Mouse (Mus musculus) megakaryocyte, embryonic 14.5 days (primary cell): Measurements from ENCODE around the gene Thbs1. TPM values are rescaled to one million over a fixed set of nuclear protein-coding genes. Genes with fewer than 3 reads are reported as not detected.

Source experiments
- H3K27me3 ChIP-seq: replicated peaks from 2 replicates; pipeline ENCODE3; 2012; ENCODE audit warnings: inconsistent platforms
- H3K36me3 ChIP-seq: replicated peaks from 2 replicates; pipeline ENCODE3; 2012; ENCODE audit warnings: low read length, inconsistent platforms, mixed read lengths
- H3K4me1 ChIP-seq: 2 replicates; pipeline ENCODE4 v1.6.1; 2012; ENCODE audit warnings: inconsistent platforms
- H3K4me3 ChIP-seq: replicated peaks from 2 replicates; pipeline ENCODE3; 2012; ENCODE audit warnings: moderate library complexity, mild to moderate bottlenecking, inconsistent platforms
- H3K9me3 ChIP-seq: 2 replicates; pipeline ENCODE4 v1.6.1; 2012; ENCODE audit warnings: inconsistent platforms
- FLI1 ChIP-seq: IDR thresholded peaks from 2 replicates; pipeline ENCODE4 v1.6.1; 2012; ENCODE audit warnings: low read length, inconsistent platforms, mixed read lengths
- GATA1 ChIP-seq: IDR thresholded peaks from 3 replicates; pipeline ENCODE4 v1.6.1; 2012; ENCODE audit warnings: mixed read lengths, low read length, inconsistent platforms, borderline replicate concordance
- polyA plus RNA-seq: library from polyadenylated mRNA; stranded (reverse); fragments of >175 nt; gene quantifications from 2 replicates; pipeline ENCODE4 v1.2.3, GENCODE M21; 2012; ENCODE audit warnings: low replicate concordance; ENCODE audit not compliant: insufficient read depth

The Thbs1 gene
- polyA plus RNA-seq, 1 experiment, result 258 TPM

GRCm38 (mm10) chr2:118084693-118085092, 27.0 kb upstream of the Thbs1 start:
- Histone ChIP-seq H3K27me3 (no peaks in the 10 kb centered on the region), H3K4me1 (peaks cover 86% of the 10 kb centered on the region), H3K4me3 (no peak overlapping the region), H3K36me3 (peaks cover 92% of the 10 kb centered on the region), H3K9me3 (no peaks in the 10 kb centered on the region)
- no peak for TF ChIP-seq FLI1
- no peak for TF ChIP-seq GATA1

- Histone ChIP-seq H3K9me3 (no peaks in the 10 kb centered on the region), H3K27me3 (no peaks in the 10 kb centered on the region), H3K36me3 (peaks cover 91% of the 10 kb centered on the region), H3K4me1 (peaks cover 83% of the 10 kb centered on the region), H3K4me3 (no peak overlapping the region)
- TF ChIP-seq GATA1, result no peak
- no peak for TF ChIP-seq FLI1
Observed at GRCm38 (mm10) chr2:118085647-118086046, 26.0 kb upstream of the Thbs1 start.

GRCm38 (mm10) chr2:118087044-118087726, 24.5 kb upstream of the Thbs1 start:
- peaks cover 83% of the 10 kb centered on the region for H3K4me1 ChIP-seq
- H3K27me3 ChIP-seq, result no peaks in the 10 kb centered on the region
- no peaks in the 10 kb centered on the region for H3K9me3 ChIP-seq
- H3K36me3 ChIP-seq, result peaks cover 89% of the 10 kb centered on the region
- H3K4me3 ChIP-seq, result no peak overlapping the region
- TF ChIP-seq GATA1 (no peak), FLI1 (no peak)

- peaks cover 87% of the 10 kb centered on the region for H3K36me3 ChIP-seq
- no peak overlapping the region for H3K4me3 ChIP-seq
- TF ChIP-seq GATA1, result no peak
- no peak for TF ChIP-seq FLI1
- H3K4me1 ChIP-seq, result peaks cover 86% of the 10 kb centered on the region
- no peaks in the 10 kb centered on the region for H3K9me3 ChIP-seq
- H3K27me3 ChIP-seq, result no peaks in the 10 kb centered on the region
Observed at GRCm38 (mm10) chr2:118091226-118091625, 20.4 kb upstream of the Thbs1 start.

GRCm38 (mm10) chr2:118099104-118099503, 12.6 kb upstream of the Thbs1 start:
- Histone ChIP-seq H3K9me3 (no peaks in the 10 kb centered on the region), H3K36me3 (peaks cover 78% of the 10 kb centered on the region), H3K4me1 (peaks cover 64% of the 10 kb centered on the region), H3K4me3 (no peak overlapping the region), H3K27me3 (no peaks in the 10 kb centered on the region)
- TF ChIP-seq FLI1 (no peak), GATA1 (no peak)

GRCm38 (mm10) chr2:118102169-118102568, 9.5 kb upstream of the Thbs1 start:
- Histone ChIP-seq H3K36me3 (peaks cover 75% of the 10 kb centered on the region), H3K27me3 (no peaks in the 10 kb centered on the region), H3K4me1 (peaks cover 68% of the 10 kb centered on the region), H3K9me3 (no peaks in the 10 kb centered on the region), H3K4me3 (no peak overlapping the region)
- TF ChIP-seq FLI1, result no peak
- TF ChIP-seq GATA1, result no peak

- TF ChIP-seq GATA1, result no peak
- TF ChIP-seq FLI1, result no peak
Observed at GRCm38 (mm10) chr2:118110225-118110915, 1.3 kb upstream of the Thbs1 start.

GRCm38 (mm10) chr2:118111116-118111487, 574 bp upstream of the Thbs1 start:
- Histone ChIP-seq H3K4me1 (peaks cover 70% of the 10 kb centered on the region), H3K27me3 (no peaks in the 10 kb centered on the region), H3K9me3 (no peaks in the 10 kb centered on the region), H3K36me3 (peaks cover 68% of the 10 kb centered on the region), H3K4me3 (peak overlapping the region; percentile 95)
- TF ChIP-seq FLI1 (no peak), GATA1 (no peak)

More at GRCm38 (mm10) chr2:118110225-118110915, 1.3 kb upstream of the Thbs1 start:
- Histone ChIP-seq H3K9me3 (no peaks in the 10 kb centered on the region), H3K36me3 (peaks cover 68% of the 10 kb centered on the region), H3K4me3 (peak overlapping the region; percentile 95), H3K27me3 (no peaks in the 10 kb centered on the region), H3K4me1 (peaks cover 70% of the 10 kb centered on the region)

- Histone ChIP-seq H3K9me3 (no peaks in the 10 kb centered on the region), H3K27me3 (no peaks in the 10 kb centered on the region), H3K4me3 (peak overlapping the region; percentile 95), H3K36me3 (peaks cover 68% of the 10 kb centered on the region), H3K4me1 (peaks cover 71% of the 10 kb centered on the region)
- TF ChIP-seq GATA1 (no peak), FLI1 (no peak)
Observed at GRCm38 (mm10) chr2:118112438-118112837, 762 bp downstream of the Thbs1 start.

GRCm38 (mm10) chr2:118112846-118113479, 1.3 kb downstream of the Thbs1 start:
- H3K36me3 ChIP-seq, result peaks cover 68% of the 10 kb centered on the region
- H3K9me3 ChIP-seq, result no peaks in the 10 kb centered on the region
- peak overlapping the region; percentile 95 for H3K4me3 ChIP-seq
- TF ChIP-seq GATA1 (no peak), FLI1 (no peak)
- no peaks in the 10 kb centered on the region for H3K27me3 ChIP-seq
- peaks cover 71% of the 10 kb centered on the region for H3K4me1 ChIP-seq
